8 mouse cellular contexts compared by ENCODE assay signal in the genomic region with DNA sequence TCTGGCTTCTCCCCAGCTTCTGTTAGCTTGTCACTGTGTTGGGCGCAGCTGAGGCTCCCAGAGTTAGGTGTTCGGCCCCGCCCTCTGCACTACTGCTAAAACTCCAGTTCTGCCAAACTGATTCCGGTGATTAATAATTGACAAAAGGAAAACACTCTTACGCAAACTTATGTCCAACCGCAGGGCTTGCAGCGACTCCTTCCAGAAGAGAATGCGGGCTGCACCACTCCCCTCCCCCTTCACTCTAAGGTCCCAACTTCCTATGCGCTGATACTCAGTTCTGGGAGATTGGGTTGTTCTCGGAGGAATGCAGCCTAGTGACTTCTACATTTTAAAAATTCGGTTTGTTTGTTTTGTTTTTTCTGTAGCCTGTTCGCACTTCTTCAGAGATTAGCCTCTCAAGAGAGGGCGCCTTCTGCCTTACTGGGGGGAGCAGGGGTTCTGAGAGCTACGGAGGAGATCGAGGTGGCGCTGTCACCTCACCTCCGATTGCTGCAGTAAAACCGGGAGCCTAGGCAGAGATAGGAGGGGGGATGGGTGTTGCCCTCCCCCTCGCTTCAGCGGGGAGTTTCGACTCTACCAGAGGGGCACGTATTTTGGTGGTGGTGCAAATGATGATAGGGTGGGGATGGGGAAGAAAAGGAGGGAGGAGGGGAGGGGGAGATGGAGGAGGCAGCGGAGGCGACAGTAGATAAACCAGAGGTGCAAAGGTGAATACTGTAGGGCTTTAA. TPM values are rescaled to one million over a fixed set of nuclear protein-coding genes. Genes with fewer than 3 reads are reported as not detected.
DNase-seq lines count a peak whose midpoint lies in the region; ATAC-seq and TF ChIP-seq lines count a peak whose summit lies in the region.

A gene (minus strand): TSS at position 83 of the 731 bp plus-strand sequence.

- H3K4me2 ChIP-seq in heart, embryonic 11.5 days: peak within 1 kb of the TSS; percentile 80
- H3K4me2 ChIP-seq in hindbrain, embryonic 15.5 days: peak within 1 kb of the TSS; percentile 97
- peak within 1 kb of the TSS; percentile 93 for H3K4me2 ChIP-seq in stomach, postnatal 0 days (replicated peaks; ENCODE audit: low read depth)

- no peak for ATAC-seq in heart, embryonic 11.5 days (replicated peaks; ENCODE audit: insufficient number of reproducible peaks, low FRiP score, low TSS enrichment)
- peak; percentile 75 for ATAC-seq in hindbrain, embryonic 15.5 days (ENCODE audit: low FRiP score, low read depth)
- ATAC-seq in megakaryocyte progenitor cell, adult 5-6 weeks (replicated peaks; ENCODE audit: poor library complexity): peak; percentile 69
- ATAC-seq in stomach, postnatal 0 days (ENCODE audit: low FRiP score, low TSS enrichment): peak; percentile 91

- peak within 1 kb of the TSS; percentile 45 for H3K4me3 ChIP-seq in heart, embryonic 11.5 days (ENCODE audit: low read depth, low read length)
- peak within 1 kb of the TSS; percentile 50 for H3K4me3 ChIP-seq in hindbrain, embryonic 15.5 days
- H3K4me3 ChIP-seq in stomach, postnatal 0 days (ENCODE audit: low read depth, low read length): peak within 1 kb of the TSS; percentile 48

- no peak for DNase-seq in heart, postnatal 4 days
- DNase-seq in embryo, embryonic 10.5 days (ENCODE audit: low spot score): peak; percentile 52
- peak; percentile 31 to 59 for DNase-seq in left cerebral cortex, postnatal 25 days (ENCODE audit: low spot score in 2 of 2)
- DNase-seq in stomach, postnatal 0 days (ENCODE audit: low spot score): peak; percentile 83
- no peak for DNase-seq in heart, postnatal 25 days (ENCODE audit: low spot score)

- TF ChIP-seq CTCF in stomach, postnatal 0 days (IDR thresholded peaks at IDR 0.05; ENCODE audit: low read depth): peak; percentile 28; the same call in 1 of the 2 replicates

- WGBS in heart, embryonic 11.5 days (ENCODE audit: insufficient replicate concordance): 2% methylated on average over 24 of the region's 24 CpGs
- WGBS in hindbrain, embryonic 15.5 days: 2% methylated on average over 24 of the region's 24 CpGs
- 2% methylated on average over 23 of the region's 24 CpGs for WGBS in stomach, postnatal 0 days

- no peaks in the 10 kb centered on the region for H3K4me1 ChIP-seq in heart, embryonic 11.5 days (ENCODE audit: control insufficient read depth, insufficient read depth, low read length)
- peaks cover 21% of the 10 kb centered on the region for H3K4me1 ChIP-seq in hindbrain, embryonic 15.5 days (replicated peaks)
- no peaks in the 10 kb centered on the region for H3K4me1 ChIP-seq in stomach, postnatal 0 days (replicated peaks; ENCODE audit: control insufficient read depth, insufficient read depth)

- H3K9me3 ChIP-seq in heart, embryonic 11.5 days (replicated peaks; ENCODE audit: control insufficient read depth, low read length): no peaks in the 10 kb centered on the region
- H3K9me3 ChIP-seq in hindbrain, embryonic 15.5 days: no peaks in the 10 kb centered on the region
- no peaks in the 10 kb centered on the region for H3K9me3 ChIP-seq in stomach, postnatal 0 days (ENCODE audit: control insufficient read depth, low read length)

- intact Hi-C loops in left cerebral cortex, postnatal 25 days (cut with DNase I): no loop called here
- intact Hi-C loops in heart, postnatal 25 days (cut with DNase I): no loop called here

- no peaks in the 10 kb centered on the region for H3K36me3 ChIP-seq in heart, embryonic 11.5 days (ENCODE audit: control insufficient read depth, insufficient read depth, low read length)
- no peaks in the 10 kb centered on the region for H3K36me3 ChIP-seq in hindbrain, embryonic 15.5 days
- no peaks in the 10 kb centered on the region for H3K36me3 ChIP-seq in stomach, postnatal 0 days (ENCODE audit: control insufficient read depth, insufficient read depth, low read length)

- H3K9ac ChIP-seq in heart, embryonic 11.5 days (ENCODE audit: low read depth, low read length): peak within 1 kb of the TSS; percentile 30; the same call in 1 of the 2 replicates
- peak within 1 kb of the TSS; percentile 55 for H3K9ac ChIP-seq in hindbrain, embryonic 15.5 days
- peak within 1 kb of the TSS; percentile 56 for H3K9ac ChIP-seq in stomach, postnatal 0 days (ENCODE audit: low read length)

- H3K27ac ChIP-seq in heart, embryonic 11.5 days (ENCODE audit: low read depth, low read length): no peak within 1 kb of the TSS
- peak within 1 kb of the TSS; percentile 68 for H3K27ac ChIP-seq in hindbrain, embryonic 15.5 days (replicated peaks)
- H3K27ac ChIP-seq in stomach, postnatal 0 days (replicated peaks): peak within 1 kb of the TSS; percentile 83

- TF ChIP-seq EP300 in stomach, postnatal 0 days (optimal IDR thresholded peaks at IDR 0.05): no peak

- H3K27me3 ChIP-seq in heart, embryonic 11.5 days (ENCODE audit: control insufficient read depth, insufficient read depth, low read length): 0 out of 2 replicates have a peak, but pooled peaks cover 2% of the 10 kb centered on the region
- 0 out of 2 replicates have a peak, but pooled peaks cover 2% of the 10 kb centered on the region for H3K27me3 ChIP-seq in hindbrain, embryonic 15.5 days
- H3K27me3 ChIP-seq in stomach, postnatal 0 days (ENCODE audit: control insufficient read depth, insufficient read depth, low read length): no peaks in the 10 kb centered on the region

RNA-seq across cellular contexts. Expression of the gene that starts here (rescaled TPM):
- polyA plus RNA-seq in heart, embryonic 11.5 days (2014; fragmentation: Nextera tagmentation; extraction: Ambion mirVana): 0.89 and 0.99 TPM in 2 replicates
- total RNA-seq in heart, postnatal 4 days (2021): not detected
- polyA plus RNA-seq in hindbrain, embryonic 15.5 days (2015; fragmentation: Nextera tagmentation; extraction: Ambion mirVana): 0.81 and 1.0 TPM in 2 replicates
- total RNA-seq in left cerebral cortex, postnatal 25 days (2021): 1 to 10 TPM; 3.1 to 5.7 TPM
- total RNA-seq in megakaryocyte progenitor cell, adult 5-6 weeks (2015): not detected in 2 replicates
- not detected in 2 replicates for total RNA-seq in megakaryocyte progenitor cell, adult 5-6 weeks (2017)
- polyA plus RNA-seq in stomach, postnatal 0 days (2015; fragmentation: Nextera tagmentation; extraction: Ambion mirVana): 539 and 549 TPM in 2 replicates
- not detected for total RNA-seq in heart, postnatal 25 days (2021)

Comparison
In these comparisons a context has a peak if more than half of its experiments do, and no peak if none do; other contexts are left out.
1. RNA of the gene that starts here (total RNA-seq): 3.1 to 5.7 TPM in left cerebral cortex, postnatal 25 days; not detected in heart, postnatal 4 days, not detected in megakaryocyte progenitor cell, adult 5-6 weeks and not detected in heart, postnatal 25 days; every median in the first group is over 4 times any median in the second.
2. RNA of the gene that starts here (polyA plus RNA-seq): 539 to 549 TPM in stomach, postnatal 0 days; 0.81 to 1.0 TPM in hindbrain, embryonic 15.5 days and 0.89 to 0.99 TPM in heart, embryonic 11.5 days; every median in the first group is over 100 times any median in the second.
3. Peak in ATAC-seq in megakaryocyte progenitor cell, adult 5-6 weeks; RNA of the gene not detected or under 1 TPM.
4. DNase-seq: peak in embryo, embryonic 10.5 days (single experiment), left cerebral cortex, postnatal 25 days (2 of 2) and stomach, postnatal 0 days (single experiment); none in heart, postnatal 4 days (single experiment) and heart, postnatal 25 days (single experiment).
5. Peak in every context shown above with its lines, with median percentiles within 50 percentile points of each other: H3K4me2 ChIP-seq, H3K4me3 ChIP-seq and H3K9ac ChIP-seq.